Mouse (Mus musculus): ENCODE measurements at regions not wholly inside any gene's neighbourhood (a gene's known extent, or its start where the extent isn't known, plus 50 kb on each side); places are given as distances from the start of the nearest gene placed in this dataset.

DNA sequence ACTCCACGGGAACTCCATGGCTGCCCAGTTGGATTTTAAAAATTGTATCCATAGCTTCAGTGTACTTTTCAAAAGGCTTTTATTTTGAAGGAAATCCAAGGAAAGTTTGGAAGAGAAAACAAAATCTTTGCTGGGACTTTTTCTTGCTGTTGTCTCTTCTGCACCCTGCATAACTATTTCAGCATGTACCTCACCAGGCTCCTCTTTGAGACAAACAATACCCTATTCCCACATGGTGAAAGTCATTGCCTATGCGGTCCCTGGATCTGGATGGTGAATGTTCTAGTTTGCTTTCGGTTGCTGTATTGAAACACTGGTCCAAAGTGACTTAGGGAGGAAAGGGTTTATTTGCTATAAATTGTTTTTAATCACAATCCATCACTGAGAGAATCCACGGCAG, 69.3 kb downstream of the C1d start:
- TF ChIP-seq CTCF (IDR thresholded peaks at IDR 0.05; ENCODE audit: low read depth, low read length) = no peak
- TF ChIP-seq POLR2A (IDR thresholded peaks at IDR 0.05; ENCODE audit: insufficient read depth, low read length) = no peak
- TF ChIP-seq EP300 (IDR thresholded peaks at IDR 0.05; ENCODE audit: insufficient read depth, low read depth, low read length) = no peak

All from ES-Bruce4 (cell line).